Mouse (Mus musculus) heart, adult 2 months (tissue): ENCODE results near the gene Ets1.

ENCODE experiments used
- CTCF ChIP-seq: fragments of 200-600 bp; IDR thresholded peaks from 2 replicates; pipeline ENCODE4 v1.8.1; 2022; ENCODE audit warnings: antibody characterized with exemption, mild to moderate bottlenecking, moderate library complexity
- EP300 ChIP-seq: fragments of 200-500 bp; IDR thresholded peaks from 2 replicates; pipeline ENCODE4 v1.6.1; 2011; ENCODE audit warnings: low read depth, low read length, control low read depth; ENCODE audit not compliant: insufficient read depth
- POLR2A ChIP-seq: fragments of 200-500 bp; IDR thresholded peaks from 2 replicates; pipeline ENCODE4 v1.6.1; 2011; ENCODE audit warnings: mild to moderate bottlenecking, low read depth, low read length, control low read depth; ENCODE audit not compliant: insufficient read depth

- TF ChIP-seq CTCF (no peak), EP300 (no peak), POLR2A (no peak)
These were observed 25.4 kb upstream of the Ets1 start for GRCm38 (mm10) chr9:32610631-32611030.
